Mouse (Mus musculus): ENCODE data around the gene Jund.

GRCm38 (mm10) chr8:70744806-70745205 is 46.1 kb downstream of the Jund start:
- TF ChIP-seq CTCF (IDR thresholded peaks at IDR 0.05; ENCODE audit: control insufficient read depth, insufficient read depth, insufficient read length) (no peak), USF1 (IDR thresholded peaks at IDR 0.05; ENCODE audit: low read depth) (no peak)
